Comparison of ENCODE assay signal across 22 mouse cellular contexts in genomic region chr9:42878401-42878800, GRCm38 (mm10).
DNase-seq lines count a peak whose midpoint lies in the region; ATAC-seq and TF ChIP-seq lines count a peak whose summit lies in the region.
"Had no signal": no experiment of that assay in that cellular context is flagged by ENCODE, and none has a peak within 500 bp of the region (broad histone marks: within the 10 kb centered on the region; RNA-seq: fewer than 3 reads in every experiment).

No protein-coding gene starts in this region.

- peak; percentile 51; the same call in 1 of the 2 replicates for ATAC-seq in hindbrain, embryonic 16.5 days
- no peak for ATAC-seq in hindbrain, postnatal 0 days
- ATAC-seq in forebrain, embryonic 14.5 days = peak; percentile 89
- ATAC-seq in kidney, embryonic 15.5 days (replicated peaks; ENCODE audit: low FRiP score) = no peak
- ATAC-seq: liver, postnatal 0 days; lung, postnatal 0 days had no signal

- intact Hi-C loops in heart, postnatal 36 days (cut with DNase I) = no loop called here

- H3K4me3 ChIP-seq in hindbrain, embryonic 16.5 days (ENCODE audit: low read length) = no peak overlapping the region
- no peak overlapping the region for H3K4me3 ChIP-seq in hindbrain, postnatal 0 days (ENCODE audit: low read length)
- no peak overlapping the region for H3K4me3 ChIP-seq in forebrain, embryonic 14.5 days (ENCODE audit: low read depth, low read length)
- H3K4me3 ChIP-seq in kidney, embryonic 15.5 days (replicated peaks) = no peak overlapping the region
- H3K4me3 ChIP-seq: heart, embryonic 10.5 days; limb, embryonic 12.5 days had no signal

- WGBS in hindbrain, embryonic 16.5 days = 21% methylated on average over 7 of the region's 7 CpGs
- WGBS in hindbrain, postnatal 0 days = 28% methylated on average over 7 of the region's 7 CpGs
- WGBS in forebrain, embryonic 14.5 days = 11% methylated on average over 7 of the region's 7 CpGs
- WGBS in kidney, embryonic 15.5 days = 49% methylated on average over 7 of the region's 7 CpGs

- H3K27me3 ChIP-seq in hindbrain, embryonic 16.5 days (replicated peaks; ENCODE audit: control insufficient read depth, insufficient read depth, low read length) = no peaks in the 10 kb centered on the region
- no peaks in the 10 kb centered on the region for H3K27me3 ChIP-seq in hindbrain, postnatal 0 days (ENCODE audit: insufficient read depth, low read length)
- no peaks in the 10 kb centered on the region for H3K27me3 ChIP-seq in forebrain, embryonic 14.5 days (replicated peaks; ENCODE audit: control insufficient read depth, insufficient read depth, low read length)
- peaks cover 7% of the 10 kb centered on the region for H3K27me3 ChIP-seq in kidney, embryonic 15.5 days

- TF ChIP-seq CTCF in hindbrain, postnatal 0 days (IDR thresholded peaks at IDR 0.05; ENCODE audit: low read depth) = no peak

- H3K4me2 ChIP-seq in hindbrain, embryonic 16.5 days (ENCODE audit: low read length) = no peak overlapping the region
- H3K4me2 ChIP-seq in hindbrain, postnatal 0 days (ENCODE audit: low read depth, low read length) = no peak overlapping the region
- H3K4me2 ChIP-seq in forebrain, embryonic 14.5 days (ENCODE audit: low read length) = no peak overlapping the region
- H3K4me2 ChIP-seq in kidney, embryonic 15.5 days = no peak overlapping the region
- H3K4me2 ChIP-seq: limb, embryonic 12.5 days; liver, embryonic 11.5 days had no signal

- H3K9ac ChIP-seq in hindbrain, embryonic 16.5 days (ENCODE audit: low read depth, low read length) = no peak overlapping the region
- no peak overlapping the region for H3K9ac ChIP-seq in hindbrain, postnatal 0 days (replicated peaks; ENCODE audit: low read length)
- H3K9ac ChIP-seq in forebrain, embryonic 14.5 days (ENCODE audit: low read length) = no peak overlapping the region
- no peak overlapping the region for H3K9ac ChIP-seq in kidney, embryonic 15.5 days
- H3K9ac ChIP-seq: limb, embryonic 12.5 days; liver, postnatal 0 days had no signal

- DNase-seq in hindbrain, postnatal 0 days (ENCODE audit: low spot score) = no peak
- DNase-seq in right cerebral cortex, postnatal 10 days (ENCODE audit: low spot score in 2 of 2) = peak; percentile 35 to 42
- DNase-seq in right cerebral cortex, adult 2 months (ENCODE audit: low spot score in 2 of 2) = no peak
- DNase-seq in forebrain, embryonic 14.5 days (ENCODE audit: low spot score) = peak; percentile 75
- DNase-seq in heart, postnatal 36 days = no peak
- DNase-seq: adrenal gland, postnatal 36 days; B cell, adult 2 months; cerebellum, adult 18-20 months; cerebellum, postnatal 36 days; gastrocnemius, postnatal 10 days; kidney, adult 2 months; kidney, postnatal 10 days; liver, postnatal 0 days; thymus, adult 18-20 months; thymus, postnatal 4 days had no signal

- H3K9me3 ChIP-seq in hindbrain, embryonic 16.5 days (ENCODE audit: control insufficient read depth, low read length) = no peaks in the 10 kb centered on the region
- H3K9me3 ChIP-seq in hindbrain, postnatal 0 days (ENCODE audit: low read length) = no peaks in the 10 kb centered on the region
- no peaks in the 10 kb centered on the region for H3K9me3 ChIP-seq in forebrain, embryonic 14.5 days (replicated peaks; ENCODE audit: control insufficient read depth, low read length)
- H3K9me3 ChIP-seq in kidney, embryonic 15.5 days (replicated peaks) = no peaks in the 10 kb centered on the region
- H3K9me3 ChIP-seq: heart, embryonic 10.5 days; limb, embryonic 12.5 days had no signal

- no peak overlapping the region for H3K27ac ChIP-seq in hindbrain, embryonic 16.5 days (ENCODE audit: low read depth, low read length)
- H3K27ac ChIP-seq in hindbrain, postnatal 0 days = no peak overlapping the region
- 0 out of 2 replicates have a peak overlapping the region, but pooled peaks have one; percentile 14 for H3K27ac ChIP-seq in forebrain, embryonic 14.5 days (ENCODE audit: low read depth, low read length)
- no peak overlapping the region for H3K27ac ChIP-seq in kidney, embryonic 15.5 days
- H3K27ac ChIP-seq: heart, embryonic 10.5 days; limb, embryonic 12.5 days; macrophage had no signal

- no peaks in the 10 kb centered on the region for H3K36me3 ChIP-seq in hindbrain, embryonic 16.5 days (ENCODE audit: control insufficient read depth, insufficient read depth, low read length)
- H3K36me3 ChIP-seq in hindbrain, postnatal 0 days (ENCODE audit: insufficient read depth, low read length) = no peaks in the 10 kb centered on the region
- H3K36me3 ChIP-seq in forebrain, embryonic 14.5 days (ENCODE audit: control insufficient read depth, insufficient read depth, low read length) = no peaks in the 10 kb centered on the region
- H3K36me3 ChIP-seq in kidney, embryonic 15.5 days = no peaks in the 10 kb centered on the region
- H3K36me3 ChIP-seq: heart, embryonic 10.5 days; limb, embryonic 12.5 days had no signal

- peaks cover 5% of the 10 kb centered on the region for H3K4me1 ChIP-seq in hindbrain, embryonic 16.5 days (ENCODE audit: control insufficient read depth, insufficient read depth, low read depth, low read length)
- 0 out of 2 replicates have a peak, but pooled peaks cover 4% of the 10 kb centered on the region for H3K4me1 ChIP-seq in hindbrain, postnatal 0 days (ENCODE audit: insufficient read depth, low read length)
- peaks cover 18% of the 10 kb centered on the region for H3K4me1 ChIP-seq in forebrain, embryonic 14.5 days (ENCODE audit: control insufficient read depth, insufficient read depth, low read length)
- peaks cover 5% of the 10 kb centered on the region; the same call in 1 of the 2 replicates for H3K4me1 ChIP-seq in kidney, embryonic 15.5 days

Comparison
In these comparisons a context has a peak if more than half of its experiments do, and no peak if none do; other contexts are left out.
1. ATAC-seq: peak in hindbrain, embryonic 16.5 days (single experiment) and forebrain, embryonic 14.5 days (single experiment); none in hindbrain, postnatal 0 days (single experiment) and kidney, embryonic 15.5 days (single experiment).
2. DNase-seq: peak in right cerebral cortex, postnatal 10 days (2 of 2) and forebrain, embryonic 14.5 days (single experiment); none in hindbrain, postnatal 0 days (single experiment), right cerebral cortex, adult 2 months (0 of 2) and heart, postnatal 36 days (0 of 2).